Mouse (Mus musculus) erythroblast, embryonic 14.5 days (primary cell): Measurements from ENCODE around the gene Rsph10b.

Source experiments
- GATA1 ChIP-seq: IDR thresholded peaks from 2 replicates; pipeline ENCODE4 v1.6.1; 2012; ENCODE audit warnings: low read length, inconsistent platforms, mixed read lengths
- TAL1 ChIP-seq: IDR thresholded peaks from 3 replicates; pipeline ENCODE4 v1.6.1; 2012; ENCODE audit warnings: low read length, inconsistent platforms, mixed read lengths

GRCm38 (mm10) chr5:143933875-143934274, 1.0 kb downstream of the Rsph10b start:
- TF ChIP-seq TAL1 = no peak
- TF ChIP-seq GATA1 = no peak
